ENCODE assay signal across 8 mouse cellular contexts in genomic region chr11:97546804-97547411, GRCm38 (mm10). TPM values are rescaled to one million over a fixed set of nuclear protein-coding genes. Genes with fewer than 3 reads are reported as not detected.
DNase-seq lines count a peak whose midpoint lies in the region; ATAC-seq and TF ChIP-seq lines count a peak whose summit lies in the region.

No protein-coding gene starts in this region.

- WGBS in forebrain, embryonic 10.5 days: under 1% methylated on average over 64 of the region's 73 CpGs
- WGBS in intestine, embryonic 14.5 days: under 1% methylated on average over 56 of the region's 73 CpGs
- WGBS in liver, embryonic 14.5 days (ENCODE audit: insufficient replicate concordance): under 1% methylated on average over 63 of the region's 73 CpGs

- peak overlapping the region; percentile 88 to 92 for H3K4me3 ChIP-seq in ES-E14 (ENCODE audit: insufficient read depth in 1 of 2, low read depth in 1 of 2, low read length in 2 of 2, poor library complexity in 1 of 2, severe bottlenecking in 1 of 2)
- peak overlapping the region; percentile 77 for H3K4me3 ChIP-seq in forebrain, embryonic 10.5 days
- peak overlapping the region; percentile 49 for H3K4me3 ChIP-seq in intestine, embryonic 14.5 days (ENCODE audit: low read depth, low read length)
- H3K4me3 ChIP-seq in liver, embryonic 14.5 days (ENCODE audit: insufficient read depth in 1 of 2, low read depth in 2 of 2, low read length in 2 of 2): peak overlapping the region; percentile 7 to 39; a peak in 3 of 4 replicates

- TF ChIP-seq CTCF in liver, embryonic 14.5 days (IDR thresholded peaks at IDR 0.05; ENCODE audit: low read depth): no peak

- H3K4me1 ChIP-seq in ES-E14 (ENCODE audit: control insufficient read depth in 2 of 2, insufficient read depth in 2 of 2, low read length in 2 of 2, poor library complexity in 1 of 2): peaks cover 2 to 28% of the 10 kb centered on the region in 2 experiments; a peak in 3 of 4 replicates
- peaks cover 79% of the 10 kb centered on the region for H3K4me1 ChIP-seq in forebrain, embryonic 10.5 days
- peaks cover 6% of the 10 kb centered on the region; the same call in 1 of the 2 replicates for H3K4me1 ChIP-seq in intestine, embryonic 14.5 days (replicated peaks; ENCODE audit: control insufficient read depth, insufficient read depth, low read length)
- no peaks in the 10 kb centered on the region for H3K4me1 ChIP-seq in liver, embryonic 14.5 days (replicated peaks; ENCODE audit: control insufficient read depth in 2 of 2, insufficient read depth in 2 of 2, low read length in 1 of 2)

- H3K9me3 ChIP-seq in ES-E14 (ENCODE audit: control insufficient read depth, insufficient read depth, low read depth, low read length): no peaks in the 10 kb centered on the region
- no peaks in the 10 kb centered on the region for H3K9me3 ChIP-seq in forebrain, embryonic 10.5 days
- H3K9me3 ChIP-seq in intestine, embryonic 14.5 days (ENCODE audit: control insufficient read depth, low read length): no peaks in the 10 kb centered on the region
- no peaks in the 10 kb centered on the region for H3K9me3 ChIP-seq in liver, embryonic 14.5 days (ENCODE audit: control insufficient read depth, low read length)

- peak overlapping the region; percentile 99 for H3K4me2 ChIP-seq in intestine, embryonic 14.5 days (ENCODE audit: low read length)
- peak overlapping the region; percentile 57 for H3K4me2 ChIP-seq in liver, embryonic 14.5 days (ENCODE audit: low read depth)

- peaks cover 95% of the 10 kb centered on the region for H3K27me3 ChIP-seq in forebrain, embryonic 10.5 days (ENCODE audit: poor library complexity, severe bottlenecking)
- H3K27me3 ChIP-seq in intestine, embryonic 14.5 days (replicated peaks; ENCODE audit: control insufficient read depth, insufficient read depth, low read length): peaks cover 85% of the 10 kb centered on the region
- peaks cover 70% of the 10 kb centered on the region for H3K27me3 ChIP-seq in liver, embryonic 14.5 days (ENCODE audit: control insufficient read depth, insufficient read depth, low read length)

- H3K27ac ChIP-seq in ES-E14 (ENCODE audit: insufficient read depth, low read depth, low read length, poor library complexity, severe bottlenecking): no peak overlapping the region
- H3K27ac ChIP-seq in forebrain, embryonic 10.5 days: peak overlapping the region; percentile 85
- no peak overlapping the region for H3K27ac ChIP-seq in intestine, embryonic 14.5 days (ENCODE audit: low read depth)
- H3K27ac ChIP-seq in liver, embryonic 14.5 days: no peak overlapping the region

- TF ChIP-seq EP300 in liver, embryonic 14.5 days (IDR thresholded peaks at IDR 0.05; ENCODE audit: low read depth): no peak

- H3K9ac ChIP-seq in ES-E14 (ENCODE audit: insufficient read depth, low read depth, low read length, poor library complexity, severe bottlenecking): peak overlapping the region; percentile 76
- peak overlapping the region; percentile 43 for H3K9ac ChIP-seq in intestine, embryonic 14.5 days (ENCODE audit: low read length)
- no peak overlapping the region for H3K9ac ChIP-seq in liver, embryonic 14.5 days (replicated peaks)

- ATAC-seq in intestine, embryonic 14.5 days (replicated peaks; ENCODE audit: low FRiP score, low TSS enrichment, low read depth): peak; percentile 54; the same call in 1 of the 2 replicates
- ATAC-seq in liver, embryonic 14.5 days (ENCODE audit: insufficient read depth): no peak

- no peaks in the 10 kb centered on the region for H3K36me3 ChIP-seq in ES-E14 (ENCODE audit: control insufficient read depth, insufficient read depth, low read length, poor library complexity, severe bottlenecking)
- no peaks in the 10 kb centered on the region for H3K36me3 ChIP-seq in forebrain, embryonic 10.5 days (replicated peaks)
- no peaks in the 10 kb centered on the region for H3K36me3 ChIP-seq in intestine, embryonic 14.5 days (ENCODE audit: control insufficient read depth, insufficient read depth, low read length)
- H3K36me3 ChIP-seq in liver, embryonic 14.5 days (replicated peaks; ENCODE audit: control insufficient read depth, insufficient read depth, low read depth): no peaks in the 10 kb centered on the region

- peak; percentile 70 for DNase-seq in adrenal gland, postnatal 14 days
- DNase-seq in adrenal gland, adult 18-20 months (ENCODE audit: low spot score in 2 of 2): no peak
- no peak for DNase-seq in ES-E14 (ENCODE audit: low read depth, low spot score)
- DNase-seq in forebrain, embryonic 10.5 days (ENCODE audit: extremely low spot score, low spot score): peak; percentile 78
- no peak for DNase-seq in intestine, embryonic 14.5 days (ENCODE audit: low spot score)
- DNase-seq in liver, embryonic 14.5 days (ENCODE audit: low read depth in 3 of 3, low spot score in 3 of 3): no peak
- peak; percentile 82 for DNase-seq in retina, postnatal 1 day
- no peak for DNase-seq in right cerebral cortex, postnatal 14 days

- in situ Hi-C loops in ES-E14 (cut with MboI; ENCODE audit: low sequenced_read_pairs in 2 of 2, unreplicated experiment in 2 of 2): no loop called here

TF ChIP-seq in ES-E14, 5 proteins besides CTCF, POLR2A, EP300 and RAD21:
- TF ChIP-seq HCFC1 (IDR thresholded peaks at IDR 0.05; ENCODE audit: borderline replicate concordance, insufficient read depth, low read length): no peak
- TF ChIP-seq ZC3H11A (IDR thresholded peaks at IDR 0.05; ENCODE audit: borderline replicate concordance, low read depth, low read length): no peak
- TF ChIP-seq ZNF384 (IDR thresholded peaks at IDR 0.05; ENCODE audit: low read depth, low read length): no peak
- no peak for TF ChIP-seq MAFK (IDR thresholded peaks at IDR 0.05; ENCODE audit: insufficient read depth, low read depth, low read length)
- no peak for TF ChIP-seq CHD2 (IDR thresholded peaks at IDR 0.05; ENCODE audit: low read depth, low read length)
TF ChIP-seq in ES-E14: peak in this region for 0.

RNA-seq across cellular contexts. Expression of gene Srcin1, which starts 29.1 kb away (rescaled TPM):
- total RNA-seq in adrenal gland, postnatal 14 days (2021): 9.2 and 10.1 TPM in 2 replicates
- total RNA-seq in adrenal gland, adult 18-20 months (2021): 10 to 100 TPM; 11.4 to 12.3 TPM
- 2.4 and 4.1 TPM in 2 replicates for total RNA-seq in ES-E14 (2012; rRNA removed)
- polyA plus RNA-seq in forebrain, embryonic 10.5 days (2016; fragmentation: Nextera tagmentation; extraction: Ambion mirVana): 0.91 and 1.1 TPM in 2 replicates
- 0.16 and 0.30 TPM in 2 replicates for polyA plus RNA-seq in intestine, embryonic 14.5 days (2014; fragmentation: Nextera tagmentation; extraction: Ambion mirVana)
- 0.04 and 0.06 TPM in 2 replicates for polyA plus RNA-seq in liver, embryonic 14.5 days (2012; rRNA removed)
- not detected in 2 replicates for polyA plus RNA-seq in liver, embryonic 14.5 days (2014; fragmentation: Nextera tagmentation; extraction: Ambion mirVana)

RNA-seq across cellular contexts. Expression of gene 4933428G20Rik, which starts 46.8 kb away (rescaled TPM):
- not detected in 2 replicates for total RNA-seq in adrenal gland, postnatal 14 days (2021)
- total RNA-seq in adrenal gland, adult 18-20 months (2021): under 1 TPM; 0.19 to 0.20 TPM
- 0.36 and 0.63 TPM in 2 replicates for total RNA-seq in ES-E14 (2012; rRNA removed)
- 0.30 and 0.41 TPM in 2 replicates for polyA plus RNA-seq in forebrain, embryonic 10.5 days (2016; fragmentation: Nextera tagmentation; extraction: Ambion mirVana)
- polyA plus RNA-seq in intestine, embryonic 14.5 days (2014; fragmentation: Nextera tagmentation; extraction: Ambion mirVana): 0.12 TPM in 2 replicates
- 0.02 TPM in 1 of 2 replicates, not detected in the other for polyA plus RNA-seq in liver, embryonic 14.5 days (2012; rRNA removed)
- not detected in 2 replicates for polyA plus RNA-seq in liver, embryonic 14.5 days (2014; fragmentation: Nextera tagmentation; extraction: Ambion mirVana)

Comparison
In these comparisons a context has a peak if more than half of its experiments do, and no peak if none do; other contexts are left out.
1. DNase-seq: peak in adrenal gland, postnatal 14 days (single experiment), forebrain, embryonic 10.5 days (single experiment) and retina, postnatal 1 day (single experiment); none in adrenal gland, adult 18-20 months (0 of 2), ES-E14 (single experiment), intestine, embryonic 14.5 days (single experiment), liver, embryonic 14.5 days (0 of 3) and right cerebral cortex, postnatal 14 days (single experiment).
2. H3K4me3 ChIP-seq: peak in every context shown above with its lines; median percentile 90 in ES-E14; 77 in forebrain, embryonic 10.5 days; 49 in intestine, embryonic 14.5 days; 23 in liver, embryonic 14.5 days.